Mouse (Mus musculus) liver, embryonic 15.5 days (tissue): ENCODE measurements around the gene Skiv2l. TPM values are rescaled to one million over a fixed set of nuclear protein-coding genes. Genes with fewer than 3 reads are reported as not detected.

ENCODE experiments used
- ATAC-seq: fragments of 200-750 bp; cut with Nextera tagmentation; 2 replicates; pipeline ENCODE4 v1.8.0; 2017; ENCODE audit warnings: moderate number of reproducible peaks, mild to moderate bottlenecking, moderate library complexity; ENCODE audit not compliant: insufficient read depth
- H3K27ac ChIP-seq: fragments of 300-500 bp; sonication (generic); replicated peaks from 2 replicates; pipeline ENCODE4 v1.5.1; 2015; ENCODE audit warnings: mild to moderate bottlenecking, inconsistent platforms
- H3K27me3 ChIP-seq: fragments of 300-500 bp; sonication (generic); 2 replicates; pipeline ENCODE4 v1.6.1; 2015; ENCODE audit warnings: mild to moderate bottlenecking, inconsistent platforms
- H3K36me3 ChIP-seq: fragments of 300-500 bp; sonication (generic); replicated peaks from 2 replicates; pipeline ENCODE4 v1.6.1; 2015; ENCODE audit warnings: moderate library complexity, mild to moderate bottlenecking, inconsistent platforms
- H3K4me1 ChIP-seq: fragments of 300-500 bp; sonication (generic); replicated peaks from 2 replicates; pipeline ENCODE4 v1.6.1; 2015; ENCODE audit warnings: inconsistent platforms
- H3K4me2 ChIP-seq: fragments of 300-500 bp; sonication (generic); 2 replicates; pipeline ENCODE4 v1.6.1; 2015; ENCODE audit warnings: moderate library complexity, mild to moderate bottlenecking, inconsistent platforms
- H3K4me3 ChIP-seq: fragments of 300-500 bp; sonication (generic); replicated peaks from 2 replicates; pipeline ENCODE4 v1.5.1; 2015; ENCODE audit warnings: mild to moderate bottlenecking, inconsistent platforms
- H3K9ac ChIP-seq: fragments of 300-500 bp; sonication (generic); 2 replicates; pipeline ENCODE4 v1.6.1; 2015; ENCODE audit warnings: moderate library complexity, mild to moderate bottlenecking, inconsistent platforms
- H3K9me3 ChIP-seq: fragments of 300-500 bp; sonication (generic); replicated peaks from 2 replicates; pipeline ENCODE4 v1.6.1; 2016; ENCODE audit warnings: inconsistent platforms
- WGBS: fragments of 180-500 bp; shearing (Covaris S2); methylation state at CpG from one replicate; pipeline ENCODE4 v1.1.7; 2015; ENCODE audit warnings: mixed read lengths; ENCODE audit not compliant: insufficient replicate concordance; 5-methylcytosine and 5-hydroxymethylcytosine counted together
- polyA plus RNA-seq: library from polyadenylated mRNA; unstranded; fragments of >200 nt; fragmentation: Nextera tagmentation; extraction: Ambion mirVana; gene quantifications from 2 replicates; pipeline ENCODE4 v1.2.1, GENCODE M21; 2015

The Skiv2l gene
- polyA plus RNA-seq, 1 experiment from 2014 or later = 24.5 TPM

DNA sequence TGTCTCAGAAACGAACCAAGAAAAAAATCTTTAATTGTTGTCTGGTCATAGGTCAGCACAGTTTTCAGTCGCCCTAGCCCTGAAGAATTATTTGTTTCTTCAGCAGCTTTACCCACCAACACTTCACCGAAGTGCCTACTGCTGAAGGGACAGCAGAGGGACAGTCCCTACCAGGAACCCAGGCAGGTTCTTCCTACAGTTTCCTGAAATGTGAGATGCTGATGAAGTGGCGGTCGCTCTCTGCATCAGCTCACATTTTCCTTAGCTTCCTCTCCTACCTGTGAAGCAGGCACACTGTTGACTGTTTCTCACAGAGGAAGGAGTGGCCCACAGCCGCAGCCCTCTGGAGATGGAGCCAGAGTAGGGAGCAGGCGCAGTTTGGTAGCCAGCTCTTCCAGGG is 16.0 kb upstream of the Skiv2l start:
- Histone ChIP-seq H3K4me2 (no peak overlapping the region), H3K9ac (no peak overlapping the region), H3K4me1 (0 out of 2 replicates have a peak, but pooled peaks cover 5% of the 10 kb centered on the region), H3K27ac (no peak overlapping the region), H3K36me3 (no peaks in the 10 kb centered on the region), H3K9me3 (no peaks in the 10 kb centered on the region), H3K27me3 (no peaks in the 10 kb centered on the region), H3K4me3 (no peak overlapping the region)
- ATAC-seq = no peak
- 48% methylated on average over 7 of the region's 7 CpGs for WGBS

DNA sequence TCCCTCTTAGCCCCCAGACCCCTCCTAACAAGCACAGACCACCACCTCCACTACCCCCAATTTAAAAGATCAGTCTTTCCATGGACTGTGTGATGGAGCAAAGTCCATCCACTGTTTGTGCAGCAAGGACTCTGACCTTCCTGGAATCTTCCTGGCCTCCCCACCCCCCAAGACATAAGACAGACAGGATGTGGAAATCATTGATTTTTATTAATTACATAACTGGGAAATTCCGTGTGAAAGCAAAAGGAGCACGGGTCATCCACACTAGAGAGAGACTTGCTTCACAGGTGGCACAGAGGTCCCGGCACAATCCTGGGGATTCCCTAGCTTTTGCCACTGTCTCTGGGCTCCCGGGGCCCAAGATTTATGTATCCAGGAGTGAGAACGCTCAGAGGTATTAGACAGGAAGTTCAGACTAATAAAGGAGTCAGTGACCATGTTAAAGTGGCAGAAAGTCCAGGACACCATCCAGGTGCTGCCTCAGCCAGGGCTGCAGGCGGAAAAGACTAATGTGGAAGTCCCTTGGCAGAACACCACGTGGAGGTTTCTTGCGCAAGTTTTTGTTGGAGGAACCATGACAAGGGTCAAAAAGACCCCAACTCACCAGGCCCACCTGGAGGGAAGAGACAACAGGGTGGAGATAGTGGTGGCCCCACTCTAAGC is 12.5 kb upstream of the Skiv2l start, which contains the start of gene Cfb:
Gene Cfb (minus strand): TSS at position 103 of the 666 bp plus-strand sequence.
- peaks cover 26% of the 10 kb centered on the region for H3K4me1 ChIP-seq
- H3K27ac ChIP-seq = peak within 1 kb of the TSS; percentile 71
- peak within 1 kb of the TSS; percentile 46 for H3K4me2 ChIP-seq
- peak; percentile 71 for ATAC-seq
- 41% methylated on average over 8 of the region's 8 CpGs for WGBS
- peaks cover 6% of the 10 kb centered on the region for H3K36me3 ChIP-seq
- H3K27me3 ChIP-seq = no peaks in the 10 kb centered on the region
- no peak within 1 kb of the TSS for H3K9ac ChIP-seq
- peak within 1 kb of the TSS; percentile 44 for H3K4me3 ChIP-seq
- H3K9me3 ChIP-seq = no peaks in the 10 kb centered on the region

DNA sequence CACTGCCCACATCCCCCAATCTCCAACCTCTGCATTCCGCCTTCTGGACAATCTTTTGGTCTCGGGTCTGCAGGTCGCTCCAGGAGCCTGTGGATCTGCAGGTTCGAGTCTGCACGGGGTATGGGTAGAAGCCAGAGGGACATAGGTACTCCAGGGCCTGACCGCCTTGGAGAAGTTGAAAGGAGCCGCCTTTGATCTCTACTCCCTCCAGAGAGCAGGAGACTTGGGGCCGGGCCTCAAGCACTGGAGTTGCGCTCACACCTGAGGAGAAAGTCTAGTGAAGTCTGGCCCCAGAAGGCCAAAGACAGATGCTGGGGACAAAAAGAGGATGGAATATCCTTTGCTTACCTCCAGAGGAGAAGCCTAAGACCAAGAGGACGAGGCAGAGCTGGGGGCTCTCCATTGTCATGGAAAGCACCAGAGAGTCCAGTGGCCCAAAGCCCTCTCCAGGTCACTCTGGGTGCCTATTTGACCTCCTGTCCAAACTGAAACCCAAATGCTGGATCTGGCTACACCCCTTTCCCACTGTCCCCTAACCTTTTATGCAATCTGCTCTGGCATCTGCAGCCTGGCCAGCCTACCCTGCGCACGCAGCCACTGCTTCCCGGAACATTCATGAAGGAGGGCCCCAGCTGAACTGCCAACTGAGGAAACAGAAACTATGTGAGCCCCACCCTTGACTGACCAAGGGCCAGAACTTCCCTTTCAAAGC is 11.8 kb upstream of the Skiv2l start:
- peaks cover 30% of the 10 kb centered on the region for H3K4me1 ChIP-seq
- peak; percentile 79 for ATAC-seq
- H3K9ac ChIP-seq = no peak overlapping the region
- peak overlapping the region; percentile 46 for H3K4me2 ChIP-seq
- peak overlapping the region; percentile 71 for H3K27ac ChIP-seq
- H3K27me3 ChIP-seq = no peaks in the 10 kb centered on the region
- WGBS = 47% methylated on average over 13 of the region's 13 CpGs
- peak overlapping the region; percentile 44 for H3K4me3 ChIP-seq
- H3K36me3 ChIP-seq = peaks cover 13% of the 10 kb centered on the region
- no peaks in the 10 kb centered on the region for H3K9me3 ChIP-seq

DNA sequence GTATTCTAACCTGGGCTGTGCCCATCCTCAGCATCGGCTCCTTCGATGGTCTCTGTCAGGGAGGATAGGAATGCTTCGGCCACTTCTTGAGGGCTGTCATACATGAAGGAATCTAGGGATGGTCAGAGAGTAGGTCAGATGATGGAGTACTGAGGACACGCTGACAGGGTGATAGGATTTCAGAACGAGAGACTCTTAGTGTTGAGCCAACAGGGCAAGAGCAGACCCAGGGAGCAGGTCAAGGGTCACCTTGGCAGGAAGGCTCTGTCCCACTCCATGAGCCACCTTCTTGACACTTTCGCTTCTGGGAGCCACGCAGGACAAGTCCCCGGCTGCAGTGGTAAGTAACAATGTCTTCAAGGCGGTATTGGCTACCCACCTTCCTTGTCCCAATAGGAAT is 10.5 kb upstream of the Skiv2l start:
- 65% methylated on average over 9 of the region's 9 CpGs for WGBS
- Histone ChIP-seq H3K36me3 (peaks cover 26% of the 10 kb centered on the region), H3K9ac (no peak overlapping the region)

DNA sequence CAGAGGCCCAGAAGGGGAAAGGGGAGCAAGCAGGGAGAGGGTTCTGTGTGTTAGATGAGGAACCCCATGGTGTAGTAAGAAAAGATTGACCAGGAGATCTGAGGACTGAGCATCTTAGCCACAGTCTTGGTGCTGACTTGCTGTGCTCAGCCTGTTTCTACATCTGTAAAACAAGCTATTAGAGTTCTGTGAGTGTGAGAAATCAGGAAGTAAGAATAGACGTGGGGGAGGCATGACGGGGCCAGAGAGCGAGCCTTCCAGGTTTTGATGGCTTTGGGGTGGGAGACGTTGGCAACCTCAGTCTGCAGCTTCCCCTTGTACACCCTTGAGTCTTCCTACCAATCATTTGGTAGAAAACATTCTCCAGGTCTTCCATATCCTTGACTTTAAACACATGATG is 8.7 kb upstream of the Skiv2l start:
- H3K36me3 ChIP-seq = peaks cover 43% of the 10 kb centered on the region
- ATAC-seq = no peak

More for the DNA sequence above, 10.5 kb upstream of the Skiv2l start:
- Histone ChIP-seq H3K27ac (no peak overlapping the region), H3K9me3 (no peaks in the 10 kb centered on the region), H3K27me3 (no peaks in the 10 kb centered on the region), H3K4me3 (peak overlapping the region; percentile 44), H3K4me1 (peaks cover 30% of the 10 kb centered on the region), H3K4me2 (peak overlapping the region; percentile 46)
- no peak for ATAC-seq

DNA sequence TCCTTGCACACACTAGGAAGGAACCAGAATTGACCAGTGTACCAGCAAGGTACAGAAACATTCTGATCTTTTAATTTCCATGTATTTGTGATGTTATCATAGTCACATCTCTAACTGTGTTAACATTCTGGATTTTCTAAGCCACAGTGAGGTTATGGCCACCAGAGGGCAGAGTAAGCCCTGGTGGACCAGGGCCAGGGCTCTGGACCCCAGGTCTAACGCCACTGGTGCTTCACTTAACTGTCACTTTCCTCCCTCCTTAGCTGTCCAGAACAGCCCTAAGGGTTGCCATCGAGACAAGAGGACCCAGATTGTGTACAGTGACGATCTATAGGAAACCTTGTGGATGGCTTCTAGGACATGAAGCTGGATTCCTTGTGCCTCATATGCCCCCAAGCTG is 5.8 kb upstream of the Skiv2l start:
- Histone ChIP-seq H3K4me1 (peaks cover 60% of the 10 kb centered on the region), H3K9ac (no peak overlapping the region), H3K4me3 (no peak overlapping the region), H3K9me3 (no peaks in the 10 kb centered on the region), H3K27me3 (no peaks in the 10 kb centered on the region), H3K4me2 (no peak overlapping the region), H3K36me3 (peaks cover 59% of the 10 kb centered on the region), H3K27ac (no peak overlapping the region)
- WGBS = 35% methylated on average over 3 of the region's 3 CpGs
- no peak for ATAC-seq

More for the DNA sequence above, 8.7 kb upstream of the Skiv2l start:
- Histone ChIP-seq H3K4me1 (peaks cover 39% of the 10 kb centered on the region), H3K4me2 (no peak overlapping the region), H3K27ac (no peak overlapping the region), H3K9me3 (no peaks in the 10 kb centered on the region), H3K27me3 (no peaks in the 10 kb centered on the region), H3K4me3 (no peak overlapping the region), H3K9ac (no peak overlapping the region)
- WGBS = 25% methylated on average over 4 of the region's 4 CpGs

DNA sequence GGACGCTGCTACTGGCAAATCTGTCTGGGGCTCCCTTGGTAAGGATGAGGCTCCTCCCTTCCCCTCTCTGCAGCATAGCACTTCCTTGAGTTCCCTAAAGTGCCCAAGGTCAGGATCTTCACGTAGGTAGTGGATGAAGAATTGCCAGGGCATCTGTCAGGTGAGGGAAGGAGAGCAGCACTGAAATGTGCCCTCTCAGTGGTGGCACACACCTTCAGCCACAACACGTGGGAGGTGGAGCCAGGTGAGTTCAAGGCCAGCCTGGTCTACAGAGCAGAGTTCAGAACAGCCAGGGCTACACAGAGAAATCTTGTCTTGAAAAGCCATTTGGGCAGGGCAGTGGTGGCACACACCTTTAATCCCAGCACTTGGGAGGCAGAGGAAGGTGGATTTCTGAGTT is 4.8 kb upstream of the Skiv2l start:
- Histone ChIP-seq H3K27me3 (no peaks in the 10 kb centered on the region), H3K36me3 (peaks cover 59% of the 10 kb centered on the region), H3K4me2 (no peak overlapping the region), H3K4me3 (no peak overlapping the region), H3K9ac (no peak overlapping the region), H3K4me1 (peaks cover 64% of the 10 kb centered on the region), H3K27ac (no peak overlapping the region), H3K9me3 (no peaks in the 10 kb centered on the region)
- no peak for ATAC-seq
- 65% methylated on average over 3 of the region's 3 CpGs for WGBS

DNA sequence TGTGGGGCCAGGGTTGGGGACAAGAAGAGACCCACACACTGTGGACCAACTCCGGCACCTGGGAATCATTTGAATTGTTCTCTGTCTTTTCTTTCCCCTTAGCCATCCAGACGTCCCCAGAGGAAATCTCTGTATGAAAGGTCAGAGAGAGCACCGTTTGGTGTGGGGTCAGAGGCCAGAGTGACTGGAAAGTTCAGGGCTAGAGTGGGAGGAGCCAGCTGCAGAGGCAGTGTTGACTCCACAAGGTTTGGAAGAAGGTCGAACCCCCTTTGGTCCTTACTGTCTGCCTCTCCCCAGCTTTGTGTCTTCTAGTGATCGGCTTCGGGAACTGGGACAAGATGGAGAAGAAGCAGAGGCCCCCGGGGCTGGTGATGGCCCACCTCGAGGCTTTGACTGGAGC is 3.5 kb upstream of the Skiv2l start:
- no peaks in the 10 kb centered on the region for H3K27me3 ChIP-seq
- peaks cover 59% of the 10 kb centered on the region for H3K36me3 ChIP-seq
- WGBS = 61% methylated on average over 8 of the region's 8 CpGs
- ATAC-seq = no peak
- H3K4me3 ChIP-seq = no peak overlapping the region
- no peak overlapping the region for H3K9ac ChIP-seq
- H3K4me2 ChIP-seq = no peak overlapping the region
- H3K27ac ChIP-seq = no peak overlapping the region
- no peaks in the 10 kb centered on the region for H3K9me3 ChIP-seq
- peaks cover 64% of the 10 kb centered on the region for H3K4me1 ChIP-seq

DNA sequence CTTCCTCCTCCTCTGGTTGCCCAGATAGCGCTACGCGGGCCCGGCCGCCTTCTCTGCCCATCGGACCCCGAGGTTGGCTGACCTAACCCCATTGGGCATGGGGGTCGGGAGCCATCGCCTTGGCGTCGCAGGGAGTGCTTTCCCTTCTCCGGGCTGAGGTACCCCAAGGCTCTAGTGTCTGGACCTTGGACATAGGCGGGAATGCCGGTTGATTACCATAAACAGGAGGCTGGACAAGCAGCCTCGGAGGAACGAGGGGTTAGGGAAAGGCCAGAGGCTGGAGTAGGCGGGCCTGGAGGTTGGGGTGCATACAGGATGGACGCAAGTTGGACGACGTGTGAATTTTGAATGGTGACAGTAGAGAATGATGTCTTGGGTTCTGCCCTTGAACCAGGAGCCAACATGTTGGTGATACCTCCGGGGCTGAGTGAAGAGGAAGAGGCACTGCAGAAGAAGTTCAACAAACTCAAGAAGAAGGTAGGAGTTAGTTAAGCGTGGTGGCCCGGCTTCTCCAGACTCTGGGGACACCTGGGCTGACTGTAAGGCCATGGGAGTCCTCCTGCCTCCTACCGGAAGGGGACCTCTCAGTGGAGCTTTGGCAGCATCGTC is 611 bp upstream of the Skiv2l start:
- Histone ChIP-seq H3K4me3 (peak overlapping the region; percentile 86), H3K4me2 (peak overlapping the region; percentile 99), H3K36me3 (peaks cover 60% of the 10 kb centered on the region), H3K4me1 (peaks cover 52% of the 10 kb centered on the region), H3K27ac (peak overlapping the region; percentile 78), H3K9ac (peak overlapping the region; percentile 83), H3K27me3 (no peaks in the 10 kb centered on the region), H3K9me3 (no peaks in the 10 kb centered on the region)
- WGBS = 2% methylated on average over 25 of the region's 25 CpGs
- ATAC-seq = peak; percentile 30

DNA sequence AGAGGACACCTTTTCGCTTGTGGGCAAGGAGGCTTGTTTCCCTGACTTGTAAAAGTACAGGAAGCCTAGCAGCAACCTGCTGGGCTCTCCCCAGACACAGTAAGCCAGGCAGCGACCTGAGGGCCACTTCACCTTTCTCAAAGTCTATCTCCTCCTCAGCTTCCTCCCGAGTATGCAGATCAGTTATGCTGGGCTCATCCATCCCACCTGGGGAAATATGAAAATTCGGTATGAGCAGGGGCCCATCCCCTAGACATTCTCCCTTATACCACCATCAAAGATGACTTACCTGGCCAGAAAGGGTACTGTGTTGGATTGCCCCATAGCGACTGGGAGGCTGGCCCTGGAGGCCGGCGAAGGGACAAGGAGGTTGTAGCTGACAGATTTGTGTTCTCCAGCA is 2.4 kb downstream of the Skiv2l start:
- ATAC-seq = no peak
- Histone ChIP-seq H3K27ac (no peak overlapping the region), H3K27me3 (no peaks in the 10 kb centered on the region), H3K4me2 (no peak overlapping the region), H3K36me3 (peaks cover 64% of the 10 kb centered on the region), H3K9ac (no peak overlapping the region), H3K9me3 (no peaks in the 10 kb centered on the region), H3K4me1 (peaks cover 35% of the 10 kb centered on the region), H3K4me3 (no peak overlapping the region)
- WGBS = 78% methylated on average over 7 of the region's 7 CpGs

DNA sequence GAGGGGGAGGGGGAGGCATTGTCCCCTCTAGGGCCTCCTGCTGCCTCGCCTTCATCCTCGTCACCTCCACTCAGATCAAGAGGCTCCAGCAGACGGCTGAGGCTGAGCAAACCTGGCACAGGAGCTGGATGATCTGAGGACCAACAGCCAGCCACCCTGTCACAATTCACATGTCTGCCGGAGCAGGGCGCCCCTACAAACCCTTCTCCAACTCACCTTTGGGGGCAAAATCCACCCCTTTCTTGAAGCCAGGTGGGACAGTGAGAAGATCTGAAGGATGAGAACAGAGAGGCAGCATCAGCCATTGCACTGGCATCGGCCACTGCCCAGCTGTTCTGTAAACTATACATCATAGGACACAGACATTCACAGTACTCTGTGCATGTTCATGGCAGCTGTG is 2.8 kb downstream of the Skiv2l start:
- H3K27ac ChIP-seq = no peak overlapping the region
- H3K9ac ChIP-seq = no peak overlapping the region
- H3K27me3 ChIP-seq = no peaks in the 10 kb centered on the region
- no peak overlapping the region for H3K4me2 ChIP-seq
- 71% methylated on average over 6 of the region's 6 CpGs for WGBS
- no peak for ATAC-seq
- no peak overlapping the region for H3K4me3 ChIP-seq
- H3K4me1 ChIP-seq = peaks cover 30% of the 10 kb centered on the region
- peaks cover 64% of the 10 kb centered on the region for H3K36me3 ChIP-seq
- H3K9me3 ChIP-seq = no peaks in the 10 kb centered on the region
